Mouse (Mus musculus): ENCODE measurements at regions not wholly inside any gene's neighbourhood (a gene's known extent, or its start where the extent isn't known, plus 50 kb on each side); places are given as distances from the start of the nearest gene placed in this dataset.
A peak's percentile ranks its signal among the peaks of the same experiment; 100 is the strongest.

DNA sequence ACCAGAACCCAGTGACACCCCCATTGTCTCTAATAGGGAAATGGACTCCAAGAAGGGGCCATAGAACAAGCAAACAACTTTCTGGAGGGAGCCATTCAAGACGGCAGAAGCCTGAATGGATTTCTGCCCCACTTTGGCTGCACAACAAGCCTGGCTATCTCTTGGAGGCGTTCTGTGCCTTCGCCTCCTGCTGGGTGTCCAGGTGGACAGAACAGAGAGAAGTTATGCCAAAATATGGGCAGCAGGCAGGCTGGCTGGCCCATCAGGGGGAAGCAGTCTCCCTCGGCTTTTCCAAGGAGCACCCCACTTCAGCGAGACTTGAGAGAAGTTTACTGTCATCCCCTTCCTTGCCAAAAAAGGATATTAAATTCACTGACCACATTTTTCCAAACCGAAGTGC lies 65.8 kb upstream of the Pkdcc start:
- DNase-seq (ENCODE audit: low spot score), result no peak

DNA sequence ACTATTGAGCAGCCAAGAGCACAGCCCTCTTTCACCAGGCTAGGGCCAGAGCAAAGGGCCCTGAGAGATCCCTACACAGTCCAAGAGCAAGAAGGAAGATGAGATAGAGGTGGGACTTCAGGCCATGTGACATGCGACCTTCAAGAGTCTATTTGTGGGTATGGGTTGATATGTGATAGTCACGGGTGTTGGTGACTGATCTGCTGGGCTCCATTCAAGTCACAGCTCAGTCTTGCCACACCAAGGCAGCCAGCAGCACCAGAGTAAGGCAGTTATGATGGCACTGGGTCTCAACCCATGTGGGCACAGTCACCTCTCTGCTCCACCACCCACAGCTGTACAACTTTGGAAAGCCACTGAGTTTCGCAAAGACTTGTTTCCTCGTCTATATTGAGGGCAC lies 60.0 kb upstream of the Pkdcc start:
- ATAC-seq (replicated peaks; ENCODE audit: low FRiP score, low TSS enrichment, low read depth), result no peak
- Histone ChIP-seq H3K4me1 (replicated peaks; ENCODE audit: control insufficient read depth, insufficient read depth, low read length) (peaks cover 7% of the 10 kb centered on the region; the same call in 1 of the 2 replicates), H3K9me3 (ENCODE audit: control insufficient read depth, low read length) (no peaks in the 10 kb centered on the region), H3K9ac (ENCODE audit: low read length) (no peak overlapping the region), H3K36me3 (ENCODE audit: control insufficient read depth, insufficient read depth, low read length) (no peaks in the 10 kb centered on the region), H3K27me3 (replicated peaks; ENCODE audit: control insufficient read depth, insufficient read depth, low read length) (no peaks in the 10 kb centered on the region), H3K27ac (ENCODE audit: low read depth) (no peak overlapping the region), H3K4me3 (ENCODE audit: low read depth, low read length) (no peak overlapping the region), H3K4me2 (ENCODE audit: low read length) (no peak overlapping the region)
- DNase-seq (ENCODE audit: low spot score), result no peak
- 91% methylated on average over 4 of the region's 4 CpGs for WGBS

More for the DNA sequence above, 65.8 kb upstream of the Pkdcc start:
- no peaks in the 10 kb centered on the region for H3K4me1 ChIP-seq (replicated peaks; ENCODE audit: control insufficient read depth, insufficient read depth, low read length)
- H3K4me2 ChIP-seq (ENCODE audit: low read length), result no peak overlapping the region
- H3K9ac ChIP-seq (ENCODE audit: low read length), result no peak overlapping the region
- no peak overlapping the region for H3K27ac ChIP-seq (ENCODE audit: low read depth)
- H3K9me3 ChIP-seq (ENCODE audit: control insufficient read depth, low read length), result no peaks in the 10 kb centered on the region
- 82% methylated on average over 6 of the region's 6 CpGs for WGBS
- ATAC-seq (replicated peaks; ENCODE audit: low FRiP score, low TSS enrichment, low read depth), result no peak
- no peak overlapping the region for H3K4me3 ChIP-seq (ENCODE audit: low read depth, low read length)
- H3K27me3 ChIP-seq (replicated peaks; ENCODE audit: control insufficient read depth, insufficient read depth, low read length), result no peaks in the 10 kb centered on the region
- H3K36me3 ChIP-seq (ENCODE audit: control insufficient read depth, insufficient read depth, low read length), result no peaks in the 10 kb centered on the region

DNA sequence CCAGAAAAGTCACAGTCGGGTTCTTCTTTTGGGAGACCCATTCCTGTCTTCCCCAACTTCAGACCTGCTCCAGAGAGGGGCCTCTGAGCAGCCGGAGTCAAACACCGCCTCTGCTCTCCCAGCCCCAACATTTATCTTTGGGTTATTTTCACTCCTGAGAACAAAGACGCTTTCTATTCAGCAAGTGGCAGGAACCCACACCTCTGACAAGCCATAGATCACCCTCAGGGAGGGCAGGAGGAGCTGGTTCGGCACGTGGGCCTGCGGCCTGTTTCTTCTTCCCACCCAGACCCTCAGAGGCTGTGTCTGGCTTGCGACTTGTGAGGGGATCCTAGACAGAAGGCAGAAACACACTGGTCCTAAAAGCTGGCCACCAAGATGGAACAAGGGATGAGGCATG lies 58.4 kb upstream of the Pkdcc start:
- H3K4me3 ChIP-seq (ENCODE audit: low read depth, low read length), result no peak overlapping the region
- DNase-seq (ENCODE audit: low spot score) (no peak), ATAC-seq (replicated peaks; ENCODE audit: low FRiP score, low TSS enrichment, low read depth) (peak; percentile 40; the same call in 1 of the 2 replicates)
- peaks cover 7% of the 10 kb centered on the region; the same call in 1 of the 2 replicates for H3K4me1 ChIP-seq (replicated peaks; ENCODE audit: control insufficient read depth, insufficient read depth, low read length)
- H3K9ac ChIP-seq (ENCODE audit: low read length), result no peak overlapping the region
- H3K27me3 ChIP-seq (replicated peaks; ENCODE audit: control insufficient read depth, insufficient read depth, low read length), result no peaks in the 10 kb centered on the region
- no peaks in the 10 kb centered on the region for H3K36me3 ChIP-seq (ENCODE audit: control insufficient read depth, insufficient read depth, low read length)
- H3K27ac ChIP-seq (ENCODE audit: low read depth), result no peak overlapping the region
- no peaks in the 10 kb centered on the region for H3K9me3 ChIP-seq (ENCODE audit: control insufficient read depth, low read length)
- no peak overlapping the region for H3K4me2 ChIP-seq (ENCODE audit: low read length)
- WGBS, result 23% methylated on average over 8 of the region's 8 CpGs

DNA sequence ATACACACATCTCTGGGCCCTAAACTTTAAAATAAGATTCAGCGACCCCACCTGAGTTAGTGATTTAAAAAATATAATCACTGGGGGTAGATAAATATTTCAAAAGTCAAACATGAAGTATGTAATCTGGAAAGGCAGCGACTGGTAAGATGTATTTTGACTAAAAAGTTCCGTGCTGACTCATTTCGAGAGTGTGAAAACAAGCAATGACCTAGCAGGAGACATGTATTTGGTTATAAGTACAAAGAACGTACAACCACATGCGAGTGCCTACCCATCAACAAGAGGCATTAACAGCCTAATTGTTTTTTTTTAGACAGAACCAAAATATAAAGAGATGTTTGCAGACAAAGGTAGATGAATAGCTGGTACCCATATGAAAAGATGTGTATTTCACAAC lies 57.0 kb upstream of the Pkdcc start:
- no peak overlapping the region for H3K27ac ChIP-seq (ENCODE audit: low read depth)
- H3K4me2 ChIP-seq (ENCODE audit: low read length), result no peak overlapping the region
- no peak for ATAC-seq (replicated peaks; ENCODE audit: low FRiP score, low TSS enrichment, low read depth)
- no peak overlapping the region for H3K9ac ChIP-seq (ENCODE audit: low read length)
- no peaks in the 10 kb centered on the region for H3K9me3 ChIP-seq (ENCODE audit: control insufficient read depth, low read length)
- 89% methylated on average over 6 of the region's 6 CpGs for WGBS
- no peak for DNase-seq (ENCODE audit: low spot score)
- H3K4me3 ChIP-seq (ENCODE audit: low read depth, low read length), result no peak overlapping the region
- H3K27me3 ChIP-seq (replicated peaks; ENCODE audit: control insufficient read depth, insufficient read depth, low read length), result no peaks in the 10 kb centered on the region
- H3K4me1 ChIP-seq (replicated peaks; ENCODE audit: control insufficient read depth, insufficient read depth, low read length), result peaks cover 7% of the 10 kb centered on the region; the same call in 1 of the 2 replicates
- no peaks in the 10 kb centered on the region for H3K36me3 ChIP-seq (ENCODE audit: control insufficient read depth, insufficient read depth, low read length)

DNA sequence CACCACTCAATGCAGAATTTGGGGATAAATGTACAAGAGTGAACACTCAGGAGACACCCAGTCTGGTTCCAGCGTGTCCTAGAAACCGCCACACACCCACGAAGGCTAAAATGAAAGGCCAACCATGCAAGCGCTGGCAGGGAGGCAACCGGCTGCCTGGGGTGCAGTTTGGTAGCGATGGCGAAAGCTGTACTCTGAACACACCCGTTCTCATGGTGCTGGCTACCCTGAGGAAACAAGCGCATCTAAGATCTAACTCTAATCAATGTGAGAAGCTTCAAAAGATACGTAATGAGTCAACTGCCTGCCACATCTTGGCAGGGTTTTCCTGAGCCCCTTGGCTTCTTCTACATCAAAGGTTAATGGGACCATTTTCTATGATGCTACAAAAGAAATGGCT lies 56.4 kb upstream of the Pkdcc start:
- Histone ChIP-seq H3K4me3 (ENCODE audit: low read depth, low read length) (no peak overlapping the region), H3K27me3 (replicated peaks; ENCODE audit: control insufficient read depth, insufficient read depth, low read length) (no peaks in the 10 kb centered on the region), H3K9ac (ENCODE audit: low read length) (no peak overlapping the region), H3K4me2 (ENCODE audit: low read length) (no peak overlapping the region), H3K9me3 (ENCODE audit: control insufficient read depth, low read length) (no peaks in the 10 kb centered on the region), H3K27ac (ENCODE audit: low read depth) (no peak overlapping the region), H3K4me1 (replicated peaks; ENCODE audit: control insufficient read depth, insufficient read depth, low read length) (peaks cover 7% of the 10 kb centered on the region; the same call in 1 of the 2 replicates), H3K36me3 (ENCODE audit: control insufficient read depth, insufficient read depth, low read length) (no peaks in the 10 kb centered on the region)
- ATAC-seq (replicated peaks; ENCODE audit: low FRiP score, low TSS enrichment, low read depth), result no peak
- WGBS, result 91% methylated on average over 10 of the region's 10 CpGs
- DNase-seq (ENCODE audit: low spot score), result no peak

DNA sequence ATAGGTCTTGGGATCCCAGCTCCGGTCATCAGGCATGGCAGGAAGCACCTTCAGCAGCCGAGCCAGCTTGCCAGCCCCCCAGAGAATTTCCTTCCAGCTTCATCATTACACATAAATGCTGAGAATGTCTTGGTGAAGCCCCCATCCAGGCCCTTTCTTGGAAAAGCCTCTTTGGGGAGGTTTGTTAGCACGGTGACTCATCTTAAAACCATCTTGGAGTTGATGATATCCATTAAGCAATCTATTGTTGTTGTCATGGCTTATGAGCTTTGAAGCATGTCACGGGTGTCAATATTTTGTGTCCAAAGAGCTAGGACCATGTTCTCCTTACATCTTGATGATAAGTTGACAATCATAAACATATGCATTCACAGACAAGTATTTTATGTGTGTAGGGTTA lies 55.5 kb upstream of the Pkdcc start:
- Histone ChIP-seq H3K27me3 (replicated peaks; ENCODE audit: control insufficient read depth, insufficient read depth, low read length) (no peaks in the 10 kb centered on the region), H3K4me1 (replicated peaks; ENCODE audit: control insufficient read depth, insufficient read depth, low read length) (peaks cover 14% of the 10 kb centered on the region; the same call in 1 of the 2 replicates), H3K4me2 (ENCODE audit: low read length) (no peak overlapping the region), H3K9ac (ENCODE audit: low read length) (no peak overlapping the region), H3K4me3 (ENCODE audit: low read depth, low read length) (no peak overlapping the region), H3K27ac (ENCODE audit: low read depth) (no peak overlapping the region), H3K9me3 (ENCODE audit: control insufficient read depth, low read length) (no peaks in the 10 kb centered on the region), H3K36me3 (ENCODE audit: control insufficient read depth, insufficient read depth, low read length) (no peaks in the 10 kb centered on the region)
- 82% methylated on average over 4 of the region's 4 CpGs for WGBS
- no peak for ATAC-seq (replicated peaks; ENCODE audit: low FRiP score, low TSS enrichment, low read depth)
- no peak for DNase-seq (ENCODE audit: low spot score)

DNA sequence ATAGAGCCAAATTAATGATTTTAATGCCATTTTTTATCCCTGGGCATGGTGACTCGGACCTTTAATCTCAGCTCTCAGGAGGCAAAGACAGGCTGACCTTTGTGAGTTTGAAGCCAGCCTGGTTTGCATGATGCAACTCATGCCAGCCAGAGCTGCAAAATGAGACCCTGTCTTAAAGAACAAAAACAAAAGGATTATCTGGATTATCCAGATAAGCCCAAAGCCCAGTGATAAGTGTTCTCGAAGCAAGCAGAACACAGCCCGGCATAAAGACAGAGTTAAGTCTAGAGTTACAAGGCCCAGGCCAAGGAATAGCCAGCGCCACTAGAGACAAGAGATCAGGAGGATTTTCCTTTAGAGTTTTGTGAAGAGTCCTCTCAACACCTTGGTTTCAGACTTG lies 54.8 kb upstream of the Pkdcc start:
- ATAC-seq (replicated peaks; ENCODE audit: low FRiP score, low TSS enrichment, low read depth) (no peak), DNase-seq (ENCODE audit: low spot score) (no peak)
- Histone ChIP-seq H3K36me3 (ENCODE audit: control insufficient read depth, insufficient read depth, low read length) (no peaks in the 10 kb centered on the region), H3K9me3 (ENCODE audit: control insufficient read depth, low read length) (no peaks in the 10 kb centered on the region), H3K27ac (ENCODE audit: low read depth) (no peak overlapping the region), H3K4me3 (ENCODE audit: low read depth, low read length) (no peak overlapping the region), H3K4me1 (replicated peaks; ENCODE audit: control insufficient read depth, insufficient read depth, low read length) (peaks cover 14% of the 10 kb centered on the region; the same call in 1 of the 2 replicates), H3K4me2 (ENCODE audit: low read length) (no peak overlapping the region), H3K9ac (ENCODE audit: low read length) (no peak overlapping the region), H3K27me3 (replicated peaks; ENCODE audit: control insufficient read depth, insufficient read depth, low read length) (no peaks in the 10 kb centered on the region)
- 72% methylated on average over 4 of the region's 4 CpGs for WGBS

DNA sequence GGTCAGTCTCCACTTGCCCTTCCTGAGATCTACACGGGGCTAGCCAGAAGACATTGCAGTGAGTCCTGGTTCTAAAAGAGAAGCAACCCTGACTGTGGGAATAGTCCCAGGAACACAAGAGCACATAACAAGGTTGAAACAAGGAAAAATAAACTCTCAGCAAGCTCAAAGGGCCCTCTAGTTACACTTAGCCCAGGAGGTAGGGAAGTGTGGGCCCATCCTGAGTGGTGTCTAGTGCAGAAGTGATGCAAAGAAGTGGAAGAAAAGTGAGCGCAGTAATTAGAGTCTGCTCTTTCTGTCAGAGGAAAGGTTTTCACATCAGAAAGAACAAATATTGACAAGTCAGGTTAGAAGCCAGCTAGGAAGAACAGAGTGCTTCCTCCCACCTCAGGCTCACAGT lies 53.4 kb upstream of the Pkdcc start:
- Histone ChIP-seq H3K4me2 (ENCODE audit: low read length) (no peak overlapping the region), H3K9me3 (ENCODE audit: control insufficient read depth, low read length) (no peaks in the 10 kb centered on the region), H3K4me1 (replicated peaks; ENCODE audit: control insufficient read depth, insufficient read depth, low read length) (peaks cover 17% of the 10 kb centered on the region), H3K27me3 (replicated peaks; ENCODE audit: control insufficient read depth, insufficient read depth, low read length) (0 out of 2 replicates have a peak, but pooled peaks cover 3% of the 10 kb centered on the region), H3K9ac (ENCODE audit: low read length) (no peak overlapping the region), H3K4me3 (ENCODE audit: low read depth, low read length) (no peak overlapping the region), H3K36me3 (ENCODE audit: control insufficient read depth, insufficient read depth, low read length) (no peaks in the 10 kb centered on the region), H3K27ac (ENCODE audit: low read depth) (no peak overlapping the region)
- no peak for ATAC-seq (replicated peaks; ENCODE audit: low FRiP score, low TSS enrichment, low read depth)
- WGBS, result 56% methylated on average over 2 of the region's 2 CpGs
- no peak for DNase-seq (ENCODE audit: low spot score)

DNA sequence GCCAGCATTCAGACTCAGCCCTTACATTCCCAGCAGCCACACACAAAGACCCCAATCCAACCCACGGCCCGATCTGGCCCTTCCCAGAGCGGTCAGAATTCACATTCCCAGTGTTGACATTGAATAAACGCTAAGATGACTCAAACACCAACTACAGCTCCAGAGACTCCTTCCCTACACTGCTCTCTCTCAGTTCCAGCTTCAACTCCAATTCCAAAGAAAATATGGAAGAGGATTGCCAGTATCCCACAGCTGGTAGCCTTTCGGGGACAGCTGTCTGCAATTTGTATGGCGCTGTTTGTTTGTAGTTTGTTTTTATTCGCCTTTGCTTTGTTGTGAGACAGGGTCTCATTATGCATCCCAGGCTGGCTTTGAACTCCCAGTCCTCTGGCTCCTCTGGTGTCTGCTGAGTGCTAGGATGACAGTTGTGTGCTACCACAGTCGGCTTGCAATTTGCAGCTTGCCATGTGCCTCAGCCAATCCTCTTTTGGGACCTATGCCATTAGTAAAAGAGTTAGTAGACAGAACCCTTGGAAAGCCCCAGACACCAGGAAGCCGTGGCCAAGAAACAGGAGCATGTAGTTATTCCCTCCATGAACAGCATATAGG lies 51.0 kb upstream of the Pkdcc start:
- ATAC-seq (replicated peaks; ENCODE audit: low FRiP score, low TSS enrichment, low read depth) (no peak), DNase-seq (ENCODE audit: low spot score) (no peak)
- Histone ChIP-seq H3K27ac (ENCODE audit: low read depth) (no peak overlapping the region), H3K9ac (ENCODE audit: low read length) (no peak overlapping the region), H3K9me3 (ENCODE audit: control insufficient read depth, low read length) (no peaks in the 10 kb centered on the region), H3K27me3 (replicated peaks; ENCODE audit: control insufficient read depth, insufficient read depth, low read length) (0 out of 2 replicates have a peak, but pooled peaks cover 3% of the 10 kb centered on the region), H3K4me1 (replicated peaks; ENCODE audit: control insufficient read depth, insufficient read depth, low read length) (peaks cover 22% of the 10 kb centered on the region), H3K4me2 (ENCODE audit: low read length) (no peak overlapping the region), H3K36me3 (ENCODE audit: control insufficient read depth, insufficient read depth, low read length) (no peaks in the 10 kb centered on the region), H3K4me3 (ENCODE audit: low read depth, low read length) (no peak overlapping the region)
- WGBS, result 39% methylated on average over 9 of the region's 9 CpGs
